Mouse (Mus musculus): ENCODE data around the gene Gm12184. TPM values are rescaled to one million over a fixed set of nuclear protein-coding genes. Genes with fewer than 3 reads are reported as not detected.
A peak's percentile ranks its signal among the peaks of the same experiment; 100 is the strongest.

The Gm12184 gene
- polyA plus RNA-seq, 1 experiment: 13.2 TPM

GRCm38 (mm10) chr11:48852624-48853473 is 26.4 kb upstream of the Gm12184 start:
- TF ChIP-seq CEBPB (IDR thresholded peaks at IDR 0.05; ENCODE audit: insufficient read depth, poor library complexity, severe bottlenecking): no peak
- TF ChIP-seq TCF3 (IDR thresholded peaks at IDR 0.05; ENCODE audit: insufficient read length, low read depth): no peak
- no peak for TF ChIP-seq TCF12 (IDR thresholded peaks at IDR 0.05; ENCODE audit: insufficient read depth, poor library complexity, severe bottlenecking)
- TF ChIP-seq MAX (IDR thresholded peaks at IDR 0.05; ENCODE audit: low read depth): no peak
- TF ChIP-seq USF1 (IDR thresholded peaks at IDR 0.05; ENCODE audit: low read depth): no peak
- no peak for TF ChIP-seq E2F4 (IDR thresholded peaks at IDR 0.05; ENCODE audit: insufficient read depth)
- TF ChIP-seq MYOD1 (IDR thresholded peaks at IDR 0.05; ENCODE audit: control insufficient read depth in 1 of 3, insufficient read length in 2 of 3, low read depth in 2 of 3): no peak
- no peak for TF ChIP-seq MYOG (IDR thresholded peaks at IDR 0.05; ENCODE audit: control insufficient read depth in 1 of 3, insufficient read depth in 1 of 3, insufficient read length in 2 of 3, low read depth in 2 of 3)
- TF ChIP-seq POLR2AphosphoS2 (IDR thresholded peaks at IDR 0.05; ENCODE audit: insufficient read length, low read depth): no peak
- no peak for TF ChIP-seq SRF (IDR thresholded peaks at IDR 0.05; ENCODE audit: control insufficient read depth, insufficient read length, low read depth)
- no peak for TF ChIP-seq REST (IDR thresholded peaks at IDR 0.05; ENCODE audit: insufficient read depth, insufficient read length)
- no peak for TF ChIP-seq POLR2A (IDR thresholded peaks at IDR 0.05; ENCODE audit: insufficient read length, low read depth)
- peak overlapping the region; percentile 93 for H3K4me2 ChIP-seq (ENCODE audit: low read depth)
- no peaks in the 10 kb centered on the region for H3K79me2 ChIP-seq (ENCODE audit: control insufficient read depth, insufficient read depth)
- H3K4me3 ChIP-seq: peak overlapping the region; percentile 53
- no peak overlapping the region for H3ac ChIP-seq (ENCODE audit: control insufficient read depth, insufficient read length)
- H3K27me3 ChIP-seq (ENCODE audit: control insufficient read depth, insufficient read depth, insufficient read length): no peaks in the 10 kb centered on the region
- H3K36me3 ChIP-seq (ENCODE audit: control insufficient read depth, insufficient read depth): no peaks in the 10 kb centered on the region

GRCm38 (mm10) chr11:48852190-48852589 is 25.7 kb upstream of the Gm12184 start:
- H3K4me3 ChIP-seq: peak overlapping the region; percentile 53
- H3K27me3 ChIP-seq (ENCODE audit: control insufficient read depth, insufficient read depth, insufficient read length): no peaks in the 10 kb centered on the region
- H3K79me2 ChIP-seq (ENCODE audit: control insufficient read depth, insufficient read depth): no peaks in the 10 kb centered on the region
- TF ChIP-seq CEBPB (IDR thresholded peaks at IDR 0.05; ENCODE audit: insufficient read depth, poor library complexity, severe bottlenecking) (no peak), TCF3 (IDR thresholded peaks at IDR 0.05; ENCODE audit: insufficient read length, low read depth) (no peak), SRF (IDR thresholded peaks at IDR 0.05; ENCODE audit: control insufficient read depth, insufficient read length, low read depth) (no peak), POLR2A (IDR thresholded peaks at IDR 0.05; ENCODE audit: insufficient read length, low read depth) (no peak), USF1 (IDR thresholded peaks at IDR 0.05; ENCODE audit: low read depth) (no peak), MYOD1 (IDR thresholded peaks at IDR 0.05; ENCODE audit: control insufficient read depth in 1 of 3, insufficient read length in 2 of 3, low read depth in 2 of 3) (no peak), E2F4 (IDR thresholded peaks at IDR 0.05; ENCODE audit: insufficient read depth) (no peak), REST (IDR thresholded peaks at IDR 0.05; ENCODE audit: insufficient read depth, insufficient read length) (no peak), MYOG (IDR thresholded peaks at IDR 0.05; ENCODE audit: control insufficient read depth in 1 of 3, insufficient read depth in 1 of 3, insufficient read length in 2 of 3, low read depth in 2 of 3) (no peak), TCF12 (IDR thresholded peaks at IDR 0.05; ENCODE audit: insufficient read depth, poor library complexity, severe bottlenecking) (no peak), MAX (IDR thresholded peaks at IDR 0.05; ENCODE audit: low read depth) (no peak), POLR2AphosphoS2 (IDR thresholded peaks at IDR 0.05; ENCODE audit: insufficient read length, low read depth) (no peak)
- peak overlapping the region; percentile 93 for H3K4me2 ChIP-seq (ENCODE audit: low read depth)
- H3K36me3 ChIP-seq (ENCODE audit: control insufficient read depth, insufficient read depth): no peaks in the 10 kb centered on the region
- no peak overlapping the region for H3ac ChIP-seq (ENCODE audit: control insufficient read depth, insufficient read length)

GRCm38 (mm10) chr11:48851270-48851995 is 25.0 kb upstream of the Gm12184 start:
- H3K79me2 ChIP-seq (ENCODE audit: control insufficient read depth, insufficient read depth): no peaks in the 10 kb centered on the region
- H3ac ChIP-seq (ENCODE audit: control insufficient read depth, insufficient read length): no peak overlapping the region
- TF ChIP-seq REST (IDR thresholded peaks at IDR 0.05; ENCODE audit: insufficient read depth, insufficient read length): no peak
- TF ChIP-seq POLR2A (IDR thresholded peaks at IDR 0.05; ENCODE audit: insufficient read length, low read depth): no peak
- no peak for TF ChIP-seq POLR2AphosphoS2 (IDR thresholded peaks at IDR 0.05; ENCODE audit: insufficient read length, low read depth)
- no peak for TF ChIP-seq E2F4 (IDR thresholded peaks at IDR 0.05; ENCODE audit: insufficient read depth)
- TF ChIP-seq MYOG (IDR thresholded peaks at IDR 0.05; ENCODE audit: control insufficient read depth in 1 of 3, insufficient read depth in 1 of 3, insufficient read length in 2 of 3, low read depth in 2 of 3): no peak
- TF ChIP-seq USF1 (IDR thresholded peaks at IDR 0.05; ENCODE audit: low read depth): no peak
- TF ChIP-seq TCF12 (IDR thresholded peaks at IDR 0.05; ENCODE audit: insufficient read depth, poor library complexity, severe bottlenecking): no peak
- no peak for TF ChIP-seq TCF3 (IDR thresholded peaks at IDR 0.05; ENCODE audit: insufficient read length, low read depth)
- TF ChIP-seq CEBPB (IDR thresholded peaks at IDR 0.05; ENCODE audit: insufficient read depth, poor library complexity, severe bottlenecking): no peak
- TF ChIP-seq MYOD1 (IDR thresholded peaks at IDR 0.05; ENCODE audit: control insufficient read depth in 1 of 3, insufficient read length in 2 of 3, low read depth in 2 of 3): no peak
- TF ChIP-seq MAX (IDR thresholded peaks at IDR 0.05; ENCODE audit: low read depth): no peak
- no peak for TF ChIP-seq SRF (IDR thresholded peaks at IDR 0.05; ENCODE audit: control insufficient read depth, insufficient read length, low read depth)
- H3K36me3 ChIP-seq (ENCODE audit: control insufficient read depth, insufficient read depth): no peaks in the 10 kb centered on the region
- H3K4me3 ChIP-seq: no peak overlapping the region
- no peak overlapping the region for H3K4me2 ChIP-seq (ENCODE audit: low read depth)
- H3K27me3 ChIP-seq (ENCODE audit: control insufficient read depth, insufficient read depth, insufficient read length): no peaks in the 10 kb centered on the region

- Histone ChIP-seq H3K4me2 (ENCODE audit: low read depth) (no peak overlapping the region), H3K27me3 (ENCODE audit: control insufficient read depth, insufficient read depth, insufficient read length) (no peaks in the 10 kb centered on the region), H3K36me3 (ENCODE audit: control insufficient read depth, insufficient read depth) (no peaks in the 10 kb centered on the region), H3K79me2 (ENCODE audit: control insufficient read depth, insufficient read depth) (no peaks in the 10 kb centered on the region), H3K4me3 (no peak overlapping the region), H3ac (ENCODE audit: control insufficient read depth, insufficient read length) (no peak overlapping the region)
- TF ChIP-seq MYOD1 (IDR thresholded peaks at IDR 0.05; ENCODE audit: control insufficient read depth in 1 of 3, insufficient read length in 2 of 3, low read depth in 2 of 3) (peak in 1 of 3 experiments; percentile 62), SRF (IDR thresholded peaks at IDR 0.05; ENCODE audit: control insufficient read depth, insufficient read length, low read depth) (no peak)
Observed at GRCm38 (mm10) chr11:48850240-48850639, 23.8 kb upstream of the Gm12184 start.

Measured in myocyte (in vitro differentiated cells).